Mouse (Mus musculus) lung, adult 18-20 months (tissue): ENCODE data around the gene Pip4k2c.
"Not testable (repeated sequence)": the region's sequence is repeated elsewhere in the genome, so short reads cannot be mapped to it uniquely, and the experiment has no call there.

Experiments
- DNase-seq, 2 experiments: peaks; one replicate each; pipeline ENCODE4 v3.0.0; 2022; ENCODE audit warnings: mixed read lengths in 2 of 2

Gene Pip4k2c

GRCm38 (mm10) chr10:127166771-127167613 lies 44.4 kb downstream of the Pip4k2c start:
- DNase-seq: no peak

- no peak for DNase-seq
Measured at GRCm38 (mm10) chr10:127166404-127166715, 45.0 kb downstream of the Pip4k2c start.

GRCm38 (mm10) chr10:127165654-127166403 lies 45.6 kb downstream of the Pip4k2c start:
- peak; percentile 58 to 69 for DNase-seq

- peak in 1 of 2 experiments; percentile 29 for DNase-seq
Measured at GRCm38 (mm10) chr10:127165354-127165653, 46.1 kb downstream of the Pip4k2c start.

GRCm38 (mm10) chr10:127164631-127165353 lies 46.6 kb downstream of the Pip4k2c start, which contains the start of gene B4galnt1:
B4galnt1 (plus strand) TSS chr10:127165225.
- peak; percentile 74 to 77 for DNase-seq

- DNase-seq: no peak
Measured at GRCm38 (mm10) chr10:127164190-127164589, 47.2 kb downstream of the Pip4k2c start.

- not testable (repeated sequence) for DNase-seq
Measured at GRCm38 (mm10) chr10:127162771-127163261, 48.6 kb downstream of the Pip4k2c start.

GRCm38 (mm10) chr10:127160728-127161127 lies 50.7 kb downstream of the Pip4k2c start:
- no peak for DNase-seq

GRCm38 (mm10) chr10:127160081-127160480 lies 51.3 kb downstream of the Pip4k2c start:
- no peak for DNase-seq

- DNase-seq: no peak
Measured at GRCm38 (mm10) chr10:127158471-127158870, 52.9 kb downstream of the Pip4k2c start.

GRCm38 (mm10) chr10:127156511-127156910 lies 54.9 kb downstream of the Pip4k2c start:
- DNase-seq: no peak

- DNase-seq: no peak
Measured at GRCm38 (mm10) chr10:127156089-127156488, 55.3 kb downstream of the Pip4k2c start.

- no peak for DNase-seq
Measured at GRCm38 (mm10) chr10:127154652-127155051, 56.7 kb downstream of the Pip4k2c start.

GRCm38 (mm10) chr10:127154241-127154640 lies 57.1 kb downstream of the Pip4k2c start:
- no peak for DNase-seq

GRCm38 (mm10) chr10:127153323-127153722 lies 58.1 kb downstream of the Pip4k2c start:
- DNase-seq: no peak

- DNase-seq: not testable (repeated sequence)
Measured at GRCm38 (mm10) chr10:127152556-127152955, 58.8 kb downstream of the Pip4k2c start.

- peak; percentile 48 for DNase-seq
Measured at GRCm38 (mm10) chr10:127151233-127151632, 60.2 kb downstream of the Pip4k2c start.

GRCm38 (mm10) chr10:127150471-127150872 lies 60.9 kb downstream of the Pip4k2c start:
- DNase-seq: no peak

GRCm38 (mm10) chr10:127147135-127147534 lies 64.2 kb downstream of the Pip4k2c start:
- DNase-seq: peak in 1 of 2 experiments; percentile 46
